Mouse (Mus musculus): ENCODE measurements around the gene Atp13a4. TPM values are rescaled to one million over a fixed set of nuclear protein-coding genes. Genes with fewer than 3 reads are reported as not detected.

Gene Atp13a4
- total RNA-seq, 2 experiments from 2014 or later: not detected

DNA sequence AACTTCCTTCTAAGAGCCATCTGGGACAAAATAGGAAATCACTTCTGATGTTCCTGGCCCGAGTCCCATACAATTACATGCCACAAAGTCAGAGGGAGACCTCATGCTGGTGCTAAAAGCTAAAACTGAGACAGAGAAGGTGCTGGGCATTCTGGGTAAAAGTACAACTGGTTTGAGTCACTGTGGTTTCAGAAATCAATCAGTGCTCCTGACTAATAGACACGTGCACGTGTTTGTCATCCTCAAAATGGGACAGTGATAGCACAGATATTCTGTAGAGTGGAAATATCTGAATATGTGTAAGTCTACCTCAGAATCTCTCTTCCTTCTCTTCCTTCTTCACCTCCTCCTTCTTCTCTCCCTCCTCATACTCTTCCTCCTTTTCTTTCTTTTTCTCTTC lies 53.6 kb downstream of the Atp13a4 start:
- no peak for ATAC-seq (replicated peaks; ENCODE audit: low FRiP score, poor library complexity, severe bottlenecking)

DNA sequence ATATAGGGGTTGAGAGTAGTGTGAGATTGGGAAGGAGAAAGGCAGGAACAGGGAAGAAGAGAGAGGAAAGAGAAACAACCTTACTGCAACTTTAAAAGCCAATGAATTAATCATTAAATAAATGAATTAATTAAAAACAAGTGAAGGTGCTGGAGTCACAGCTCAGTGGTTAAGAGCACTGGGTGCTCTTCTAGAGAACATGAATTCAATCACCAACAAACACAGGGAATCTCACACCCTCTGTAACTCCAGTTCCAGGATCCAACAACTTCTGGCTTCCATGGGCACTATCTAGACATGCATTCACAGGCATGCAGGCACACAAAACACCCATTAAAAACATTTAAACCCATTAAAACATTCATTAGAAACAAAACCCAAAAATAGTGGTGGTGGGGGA lies 63.2 kb downstream of the Atp13a4 start:
- no peak for ATAC-seq (replicated peaks; ENCODE audit: low FRiP score, poor library complexity, severe bottlenecking)

DNA sequence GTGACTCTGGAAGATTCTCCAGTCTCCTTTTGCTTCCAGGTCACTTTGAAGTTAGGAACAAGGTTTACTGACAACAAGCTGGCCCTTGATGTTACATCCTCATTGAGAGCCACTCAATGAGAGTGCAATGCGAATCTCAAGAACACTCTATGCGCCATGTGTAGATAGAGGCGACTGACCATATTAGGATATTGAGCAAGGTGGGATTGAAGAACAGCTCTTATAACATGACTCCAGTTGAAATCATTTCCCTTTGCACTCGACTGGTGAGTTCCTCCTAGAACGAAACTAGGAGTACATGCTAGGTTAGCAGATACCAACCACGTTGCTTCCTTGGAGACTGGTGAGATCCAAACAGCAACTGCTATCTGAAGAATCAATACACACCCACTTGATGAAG lies 64.3 kb downstream of the Atp13a4 start:
- no peak for ATAC-seq (replicated peaks; ENCODE audit: low FRiP score, poor library complexity, severe bottlenecking)

GRCm38 (mm10) chr16:29463798-29464197 lies 80.9 kb downstream of the Atp13a4 start:
- no peak for ATAC-seq (replicated peaks; ENCODE audit: low FRiP score, poor library complexity, severe bottlenecking)

GRCm38 (mm10) chr16:29459331-29459730 lies 85.3 kb downstream of the Atp13a4 start:
- ATAC-seq (replicated peaks; ENCODE audit: low FRiP score, poor library complexity, severe bottlenecking): no peak

DNA sequence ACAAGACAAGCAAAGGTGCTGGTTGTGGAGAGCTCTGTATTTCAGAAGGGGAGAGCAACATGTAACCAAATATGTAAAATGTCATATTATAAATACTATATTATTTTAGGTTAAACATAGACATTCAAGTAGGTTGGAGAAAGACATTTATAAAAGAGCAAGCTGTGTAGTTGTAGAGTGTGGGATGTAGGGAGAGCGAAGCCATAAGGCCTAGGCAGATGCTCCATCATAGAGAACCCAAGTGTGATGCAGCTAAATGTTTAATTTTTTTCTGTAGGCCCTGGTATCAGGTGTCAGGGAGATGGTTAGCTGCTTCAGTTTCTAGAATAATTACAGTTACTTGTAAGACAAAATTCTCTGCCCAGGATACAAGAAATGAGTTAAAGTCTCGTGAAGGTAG lies 87.8 kb downstream of the Atp13a4 start:
- no peak for ATAC-seq (replicated peaks; ENCODE audit: low FRiP score, poor library complexity, severe bottlenecking)

DNA sequence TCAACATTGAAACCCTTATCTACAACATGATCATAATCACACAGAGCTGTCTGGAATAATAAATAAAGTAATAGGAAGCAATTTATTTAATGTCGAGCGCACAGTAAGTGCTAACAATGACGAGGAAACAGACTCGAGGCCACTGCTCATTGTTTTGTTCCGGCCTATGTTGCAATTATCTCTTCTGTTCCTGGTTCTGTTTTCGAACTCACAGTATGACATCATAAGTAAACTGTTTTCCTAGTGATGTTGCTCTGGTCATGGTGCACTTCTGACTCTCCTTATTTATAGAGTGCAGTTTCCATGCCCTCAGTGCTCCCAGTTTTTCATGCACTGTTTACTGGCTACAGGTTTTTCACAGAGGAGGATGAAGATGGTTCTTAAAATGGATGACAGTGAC lies 91.4 kb downstream of the Atp13a4 start:
- no peak for ATAC-seq (replicated peaks; ENCODE audit: low FRiP score, poor library complexity, severe bottlenecking)

DNA sequence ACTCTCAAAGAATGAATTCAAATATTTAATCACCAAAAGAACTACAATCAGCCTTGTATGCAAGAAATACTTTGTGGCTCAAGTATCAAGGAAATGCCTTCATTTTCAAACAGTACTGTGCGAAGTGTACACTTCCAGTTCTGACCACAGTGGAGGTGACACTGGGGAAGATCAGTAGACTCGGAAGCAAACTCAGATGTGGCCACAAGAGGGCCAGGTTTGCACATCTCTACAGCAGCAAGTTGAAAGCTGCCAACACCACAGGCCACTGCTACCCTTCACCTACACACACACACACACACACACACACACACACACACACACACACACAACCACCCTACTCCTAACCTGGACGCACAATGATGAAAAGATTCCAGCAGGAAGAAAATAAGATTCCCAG lies 93.0 kb downstream of the Atp13a4 start:
- no peak for ATAC-seq (replicated peaks; ENCODE audit: low FRiP score, poor library complexity, severe bottlenecking)

- ATAC-seq (replicated peaks; ENCODE audit: low FRiP score, poor library complexity, severe bottlenecking): no peak
Observed at GRCm38 (mm10) chr16:29442126-29442525, 102.5 kb downstream of the Atp13a4 start.

DNA sequence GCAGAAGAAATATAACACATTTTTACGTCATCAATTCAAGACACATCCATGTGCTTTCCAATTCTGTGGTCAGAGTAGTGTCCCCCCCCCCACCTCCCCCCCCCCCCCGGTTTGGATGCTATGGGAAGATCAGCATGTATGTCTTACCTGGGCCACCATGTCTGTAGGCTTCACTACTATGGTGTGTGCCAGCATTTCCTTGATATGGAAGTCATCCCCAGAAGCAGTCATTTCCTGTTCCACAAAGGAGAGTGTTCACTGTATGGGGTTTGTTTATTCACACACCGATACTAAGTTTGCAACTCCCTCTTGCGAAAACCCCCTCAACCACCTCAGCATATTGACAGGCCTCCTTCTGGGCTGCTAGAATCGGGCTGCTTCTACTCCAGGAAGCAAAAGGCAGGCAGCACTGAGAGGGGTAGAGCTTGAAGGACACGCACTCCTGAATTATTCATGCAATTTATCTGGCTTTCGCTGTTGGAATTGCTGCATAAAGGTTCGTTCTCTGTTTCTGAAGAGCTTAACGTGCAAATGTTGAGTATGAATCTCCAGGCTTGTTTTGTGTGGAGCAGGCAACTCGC lies 103.2 kb downstream of the Atp13a4 start:
- no peak for ATAC-seq (replicated peaks; ENCODE audit: low FRiP score, poor library complexity, severe bottlenecking)

DNA sequence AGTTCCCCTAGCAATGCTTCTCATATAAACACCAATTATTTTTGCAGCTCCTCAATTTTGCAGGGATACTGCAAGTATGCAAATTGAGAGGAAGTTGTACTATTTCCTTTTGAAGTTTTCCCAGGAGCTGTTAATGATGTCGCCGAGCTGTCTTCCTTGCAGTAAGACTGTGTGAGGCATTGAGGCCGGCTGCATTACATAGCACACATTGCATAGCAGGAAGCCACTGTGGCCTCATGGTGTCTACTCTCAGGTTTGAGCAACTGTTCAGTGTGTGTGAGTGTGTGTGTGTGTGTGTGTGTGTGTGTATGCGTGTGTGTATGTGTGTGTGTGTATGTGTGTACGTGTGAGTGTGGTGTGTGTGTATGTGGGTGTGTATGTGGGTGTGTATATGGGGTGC lies 106.6 kb downstream of the Atp13a4 start:
- ATAC-seq (replicated peaks; ENCODE audit: low FRiP score, poor library complexity, severe bottlenecking): no peak

DNA sequence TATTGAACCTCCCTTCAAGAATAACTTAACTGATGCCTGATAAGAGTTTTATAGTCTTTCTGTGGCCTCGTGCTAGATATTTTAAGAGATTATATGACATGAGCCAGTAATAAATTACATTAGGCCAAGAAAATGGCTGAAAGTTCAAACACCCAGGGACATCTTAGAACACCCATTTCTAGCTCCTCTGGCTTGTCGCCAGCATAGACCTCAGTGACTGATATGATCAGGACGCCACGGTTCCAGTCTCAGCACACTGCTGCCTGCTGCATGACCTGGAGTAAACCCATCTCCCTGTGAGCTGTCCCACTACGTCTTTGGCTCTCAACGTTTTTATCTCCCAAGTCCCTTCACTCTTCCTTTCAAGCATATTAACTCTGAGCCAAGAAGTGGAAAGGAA lies 108.9 kb downstream of the Atp13a4 start:
- ATAC-seq (replicated peaks; ENCODE audit: low FRiP score, poor library complexity, severe bottlenecking): no peak

DNA sequence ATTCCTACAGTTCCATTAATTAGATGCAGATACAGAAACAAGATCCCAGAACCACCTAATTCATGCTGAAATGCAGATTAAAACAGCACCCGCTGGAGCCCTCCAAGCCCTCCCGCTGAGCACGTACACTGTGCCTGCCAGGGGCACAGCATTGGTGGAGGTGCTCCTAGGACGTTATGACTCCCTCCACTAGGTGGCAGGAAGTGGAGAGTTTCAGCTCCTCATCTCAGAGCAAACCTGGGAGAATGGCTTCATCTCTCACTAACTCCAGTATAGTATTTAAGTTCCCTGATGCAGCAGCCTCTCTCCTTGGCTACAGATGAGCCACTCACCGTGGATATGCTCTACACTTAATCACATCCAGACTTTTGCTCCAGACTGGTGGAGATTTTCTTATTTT lies 110.0 kb downstream of the Atp13a4 start:
- no peak for ATAC-seq (replicated peaks; ENCODE audit: low FRiP score, poor library complexity, severe bottlenecking)

GRCm38 (mm10) chr16:29414822-29415221 lies 129.8 kb downstream of the Atp13a4 start:
- ATAC-seq (replicated peaks; ENCODE audit: low FRiP score, poor library complexity, severe bottlenecking): no peak

DNA sequence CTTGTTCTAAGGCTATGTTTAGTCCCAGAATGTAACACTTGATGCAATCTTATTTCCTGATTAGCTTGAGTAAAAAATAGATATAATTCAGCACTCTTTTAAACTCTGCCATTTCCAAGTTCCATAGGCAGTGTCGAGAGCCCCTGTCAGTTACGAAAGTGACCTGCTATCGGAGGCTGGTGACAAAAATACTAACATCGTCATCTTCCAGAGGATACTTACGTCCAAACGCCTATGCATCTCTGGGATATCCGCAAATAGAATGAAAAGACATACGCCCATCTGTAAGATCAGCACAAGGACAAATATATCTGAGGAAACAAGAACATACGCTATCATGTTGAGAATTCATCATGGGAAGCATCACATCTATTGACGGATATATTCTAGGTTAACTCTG lies 137.3 kb downstream of the Atp13a4 start:
- ATAC-seq (replicated peaks; ENCODE audit: low FRiP score, poor library complexity, severe bottlenecking): no peak

GRCm38 (mm10) chr16:29399079-29399478 lies 145.6 kb downstream of the Atp13a4 start:
- ATAC-seq (replicated peaks; ENCODE audit: low FRiP score, poor library complexity, severe bottlenecking): no peak

DNA sequence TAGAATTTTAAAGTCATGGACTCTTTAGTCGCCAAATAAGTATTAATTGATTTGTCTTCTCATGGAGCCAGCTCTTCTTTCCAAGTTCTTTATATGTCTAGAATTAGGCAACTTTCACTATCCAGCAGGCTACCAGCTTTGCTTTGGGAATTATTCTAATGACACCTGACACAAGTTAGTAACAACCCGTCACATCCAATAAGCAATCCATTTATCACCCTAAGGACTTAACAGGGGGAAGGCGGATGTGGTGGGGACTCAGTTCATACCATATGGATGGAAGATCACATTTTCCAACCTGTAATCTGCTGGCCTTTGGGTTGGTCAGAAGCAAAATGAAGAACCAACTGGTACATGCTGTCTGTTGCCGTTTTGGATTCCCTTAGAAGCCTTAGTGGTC lies 159.9 kb downstream of the Atp13a4 start:
- ATAC-seq (replicated peaks; ENCODE audit: low FRiP score, poor library complexity, severe bottlenecking): no peak

DNA sequence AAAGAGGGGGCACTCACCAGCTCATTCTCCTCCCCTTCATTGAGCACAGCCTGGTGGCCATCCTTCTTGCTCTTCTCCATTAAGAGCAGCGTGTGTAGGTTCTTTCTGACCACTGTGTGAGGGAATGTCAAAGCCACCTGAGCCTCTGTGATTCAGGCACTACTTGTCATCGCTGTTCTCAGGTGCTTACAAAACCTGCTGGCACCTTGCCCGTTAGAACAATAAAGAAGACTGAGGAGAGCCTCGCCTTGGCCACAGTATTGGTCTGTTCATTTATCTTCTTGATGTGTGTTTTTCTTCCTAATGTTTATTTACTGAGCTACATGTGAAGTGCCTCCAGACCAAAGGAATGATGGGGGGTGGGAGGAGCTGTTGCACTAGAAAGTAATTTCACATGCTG lies 166.2 kb downstream of the Atp13a4 start, which contains the start of gene Atp13a5:
Atp13a5 (minus strand) TSS at position 275 of the 400 bp plus-strand sequence.
- no peak for ATAC-seq (replicated peaks; ENCODE audit: low FRiP score, poor library complexity, severe bottlenecking)

- ATAC-seq (replicated peaks; ENCODE audit: low FRiP score, poor library complexity, severe bottlenecking): no peak
Observed at GRCm38 (mm10) chr16:29374636-29375035, 170.0 kb downstream of the Atp13a4 start.
